Mouse (Mus musculus): Measurements from ENCODE around the gene Drd4.

Gene Drd4

DNA sequence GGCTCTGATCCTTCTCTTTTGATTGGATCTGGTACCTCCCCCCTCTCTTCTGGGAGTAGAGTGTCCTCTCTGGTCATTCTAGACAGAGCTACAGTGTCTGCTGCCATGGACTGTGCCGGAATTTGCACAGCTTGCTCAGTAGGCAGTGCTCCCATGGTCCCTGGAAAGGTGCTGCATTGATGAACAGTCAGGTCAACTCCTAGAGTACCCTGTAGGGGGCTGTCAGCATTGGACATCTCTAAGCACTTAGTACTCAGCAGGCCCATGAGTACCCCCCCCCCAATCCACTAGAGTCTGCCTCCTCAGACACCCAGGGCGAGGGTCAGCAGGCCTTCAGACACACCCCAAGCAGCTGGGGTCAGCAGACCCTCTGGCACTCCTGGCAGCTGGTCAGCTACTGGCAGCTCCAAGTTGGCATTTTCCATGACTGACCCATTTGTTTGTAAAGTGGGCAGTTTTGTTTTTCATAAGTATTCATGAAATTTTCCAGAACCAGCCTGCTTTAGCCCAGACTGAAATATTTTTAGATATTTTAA, 43.3 kb downstream of the Drd4 start:
- DNase-seq (ENCODE audit: low read depth, low spot score), result no peak

DNA sequence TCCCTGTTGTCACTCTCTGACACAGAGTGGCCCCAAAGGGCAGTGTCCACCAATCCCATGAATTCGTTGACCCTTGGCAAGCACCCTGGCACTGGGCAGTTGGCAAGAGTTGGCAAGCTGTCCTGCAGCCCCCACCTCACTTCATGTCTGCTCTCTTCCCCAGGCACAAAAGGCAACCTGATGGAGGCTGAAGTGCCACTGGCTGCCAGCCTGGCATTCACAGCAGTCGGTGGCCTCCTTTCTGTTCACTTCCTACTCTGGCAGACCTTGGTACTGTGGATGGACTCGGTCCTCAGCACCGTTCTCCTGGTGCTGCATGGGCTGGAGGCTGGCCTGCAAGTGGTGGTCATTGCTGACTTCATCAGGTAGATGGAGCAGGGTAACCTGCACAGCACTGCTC, 43.9 kb downstream of the Drd4 start:
- DNase-seq (ENCODE audit: low read depth, low spot score), result no peak

DNA sequence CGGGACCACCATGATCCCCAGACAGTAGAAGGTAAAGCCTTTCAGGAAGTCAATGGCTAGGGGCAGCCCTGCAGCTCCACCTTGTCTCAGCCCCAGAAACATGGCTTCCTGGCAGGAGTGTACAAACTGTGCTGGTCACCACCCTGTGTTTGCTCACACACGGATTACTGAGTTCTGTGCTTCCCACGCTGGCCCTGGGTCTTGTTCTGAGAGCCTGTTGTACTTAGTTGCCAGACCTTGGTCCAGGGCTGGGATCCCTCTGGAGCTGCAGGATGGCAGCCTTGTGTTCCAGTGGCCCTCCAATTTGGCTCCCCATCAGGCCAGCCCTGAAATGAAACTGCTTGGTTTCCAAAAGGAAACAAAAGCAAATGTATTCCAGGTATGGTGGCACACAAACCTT, 44.5 kb downstream of the Drd4 start:
- DNase-seq (ENCODE audit: low read depth, low spot score), result no peak

GRCm38 (mm10) chr7:141337716-141338416, 46.1 kb downstream of the Drd4 start:
- no peak for DNase-seq (ENCODE audit: low read depth, low spot score)

DNA sequence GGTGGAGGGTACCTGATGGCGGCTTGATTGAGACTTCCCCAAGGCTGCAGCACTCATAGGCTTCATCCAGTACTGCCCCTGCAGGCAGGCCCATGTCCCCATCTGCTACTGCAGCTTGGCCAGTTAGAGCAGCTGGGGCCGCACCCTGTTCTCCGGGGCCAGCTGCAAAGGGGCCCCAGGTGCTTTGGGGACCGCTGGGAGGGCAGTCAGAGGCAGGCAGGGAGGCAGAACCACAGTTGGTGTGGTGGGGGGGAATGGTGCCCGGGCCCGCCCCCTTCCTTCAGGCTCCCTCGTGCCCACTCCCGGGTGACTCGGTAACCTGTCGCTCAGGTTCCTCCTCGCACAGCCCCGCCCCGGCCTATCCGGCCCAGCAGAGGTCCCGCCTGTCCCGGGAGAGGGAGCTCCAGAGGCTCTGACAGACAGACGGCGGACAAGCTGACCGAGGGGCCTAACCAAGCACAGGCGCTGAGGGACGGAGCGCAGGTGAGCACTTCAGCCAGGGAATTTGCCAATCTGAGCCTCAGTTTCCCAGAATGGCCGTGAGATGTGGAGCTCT, 46.8 kb downstream of the Drd4 start, which contains the start of gene Eps8l2:
TSS of gene Eps8l2 (plus strand) at position 305 of the 556 bp plus-strand sequence.
- no peak for DNase-seq (ENCODE audit: low read depth, low spot score)

DNA sequence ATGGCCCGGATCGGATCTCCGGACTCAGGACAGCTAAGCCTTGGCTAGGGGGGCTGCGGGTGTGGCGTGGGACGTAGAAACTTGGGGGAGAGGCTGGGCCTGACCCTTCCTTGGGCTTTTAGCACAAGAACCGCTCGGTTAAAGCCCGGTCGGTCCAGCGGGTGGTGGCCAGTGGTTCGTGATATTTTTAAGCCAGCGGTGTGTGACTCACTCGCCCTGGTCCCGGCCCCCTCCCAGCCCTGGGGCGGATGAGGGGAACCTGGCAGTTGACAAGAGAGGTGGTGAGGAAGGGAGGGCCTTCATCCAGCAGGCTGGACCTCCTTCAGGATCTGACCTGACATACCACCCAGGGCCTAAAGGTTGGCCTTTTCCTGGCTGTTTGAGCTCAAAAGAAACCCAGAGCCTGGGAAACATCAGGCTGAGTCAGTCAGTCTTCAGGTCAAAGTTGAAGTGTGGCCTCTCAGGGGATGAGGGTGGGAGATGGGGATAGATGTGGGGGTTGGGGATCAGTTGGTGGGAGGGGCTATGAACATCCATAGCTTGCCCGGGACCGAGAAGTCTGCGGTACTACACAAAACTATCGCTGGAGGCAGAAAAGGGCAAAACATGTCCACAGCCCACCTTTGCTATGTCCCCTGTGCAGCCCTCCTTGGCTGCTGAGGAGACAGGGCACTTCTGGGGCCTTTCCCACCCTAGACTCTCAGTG, 47.6 kb downstream of the Drd4 start:
- no peak for DNase-seq (ENCODE audit: low read depth, low spot score)

DNA sequence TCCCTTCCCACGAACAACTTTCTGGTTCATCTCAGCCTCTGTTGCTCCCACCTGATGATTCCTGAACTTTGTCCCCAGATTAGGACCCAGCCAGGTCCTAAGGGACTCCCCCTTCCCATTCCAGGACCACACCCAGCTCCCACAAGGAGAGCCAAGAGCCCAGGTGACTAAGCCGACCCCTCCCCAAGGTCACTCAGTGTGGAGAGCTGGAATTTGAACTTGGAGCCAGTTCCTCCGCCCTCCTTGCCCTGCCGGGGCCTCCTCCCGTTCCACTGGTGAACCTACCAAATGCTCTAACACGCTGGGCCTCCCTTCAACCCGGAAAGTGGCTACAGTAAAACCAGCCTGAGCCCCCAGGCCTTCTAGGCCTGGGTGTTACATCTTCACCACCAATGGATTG, 48.2 kb downstream of the Drd4 start:
- no peak for DNase-seq (ENCODE audit: low read depth, low spot score)

GRCm38 (mm10) chr7:141340476-141340875, 48.7 kb downstream of the Drd4 start:
- no peak for DNase-seq (ENCODE audit: low read depth, low spot score)

DNA sequence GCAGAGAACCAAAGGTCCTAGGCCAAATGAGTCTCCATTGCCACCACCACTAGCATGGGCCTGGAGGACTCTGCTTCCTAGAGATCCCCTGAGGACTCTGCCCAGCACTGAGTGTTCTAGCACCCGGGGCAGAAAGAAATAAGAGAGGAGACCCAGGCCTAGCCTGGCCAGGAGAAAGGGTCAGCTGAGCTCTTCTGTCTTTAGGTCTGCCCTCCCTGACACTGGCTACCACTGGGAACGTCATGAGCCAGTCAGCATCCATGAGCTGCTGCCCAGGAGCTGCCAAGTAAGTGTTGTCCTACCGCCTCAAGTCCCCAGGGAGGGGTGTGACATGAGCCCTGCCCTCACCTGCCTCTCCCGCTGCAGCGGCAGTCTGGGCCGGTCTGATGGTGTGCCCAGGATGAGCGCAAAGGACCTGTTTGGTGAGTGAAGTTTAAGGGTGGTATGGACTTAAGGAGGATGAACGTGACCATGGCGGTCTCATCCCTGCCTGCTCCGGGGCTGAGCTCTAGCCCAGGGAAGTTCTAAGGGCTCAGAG, 50.0 kb downstream of the Drd4 start:
- no peak for DNase-seq (ENCODE audit: low read depth, low spot score)

- no peak for DNase-seq (ENCODE audit: low read depth, low spot score)
Measured at GRCm38 (mm10) chr7:141343230-141343629, 51.4 kb downstream of the Drd4 start.

DNA sequence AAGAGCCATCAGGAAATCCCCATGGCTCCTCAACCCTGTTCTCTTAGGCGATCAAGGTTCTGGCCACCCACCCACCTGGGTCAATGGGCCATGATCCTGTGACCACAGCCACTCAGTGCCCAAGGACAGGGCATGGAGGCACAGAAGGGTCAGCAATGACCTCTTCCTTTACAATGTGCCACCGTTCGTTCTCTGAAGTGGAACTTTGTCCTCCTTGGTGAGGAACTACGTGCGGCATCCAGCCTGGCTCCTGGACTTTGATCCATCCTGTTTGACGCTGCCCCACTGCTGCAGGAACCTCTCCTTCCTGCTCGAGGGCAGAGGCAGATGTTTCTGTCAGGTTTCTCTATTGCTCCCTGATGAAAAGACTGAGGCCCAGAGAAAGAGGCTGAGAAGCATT, 51.9 kb downstream of the Drd4 start:
- DNase-seq (ENCODE audit: low read depth, low spot score), result no peak

DNA sequence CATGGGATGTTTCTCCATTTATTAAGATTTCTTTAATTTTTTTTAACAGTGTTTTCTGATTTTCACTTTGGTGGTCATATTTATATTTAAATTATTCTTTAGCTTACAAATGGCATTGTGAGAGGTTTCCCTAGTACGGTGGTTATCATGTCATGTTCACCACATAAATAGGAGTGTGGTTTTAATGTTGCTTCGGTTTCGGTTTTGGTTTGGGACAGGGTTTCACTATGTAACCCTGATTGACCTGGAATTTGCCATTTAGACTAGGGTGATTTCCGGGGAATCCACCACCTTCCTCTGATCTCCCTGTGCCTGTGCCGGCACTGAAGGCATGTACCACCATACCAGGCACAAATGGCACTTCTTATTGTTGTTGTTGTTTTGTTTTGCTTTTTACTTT, 53.0 kb downstream of the Drd4 start:
- no peak for DNase-seq (ENCODE audit: low read depth, low spot score)

All from telencephalon, adult 2 months (tissue).